Mouse (Mus musculus) liver, embryonic 13.5 days (tissue): ENCODE data around the gene Fam84b. TPM values are rescaled to one million over a fixed set of nuclear protein-coding genes. Genes with fewer than 3 reads are reported as not detected.

ENCODE experiments used
- ATAC-seq: fragments of 200-750 bp; cut with Nextera tagmentation; 2 replicates; pipeline ENCODE4 v1.8.0; 2017; ENCODE audit warnings: low read depth, mild to moderate bottlenecking, moderate number of reproducible peaks, moderate library complexity
- DNase-seq: peaks from one replicate; pipeline ENCODE4 v3.0.0; 2022
- H3K27ac ChIP-seq: fragments of 300-500 bp; sonication (generic); 2 replicates; pipeline ENCODE4 v1.5.1; 2015; ENCODE audit warnings: moderate library complexity, mild to moderate bottlenecking, inconsistent platforms
- H3K27me3 ChIP-seq: fragments of 300-500 bp; sonication (generic); 2 replicates; pipeline ENCODE4 v1.6.1; 2015; ENCODE audit warnings: mild to moderate bottlenecking, inconsistent platforms
- H3K36me3 ChIP-seq: fragments of 300-500 bp; sonication (generic); 2 replicates; pipeline ENCODE4 v1.6.1; 2015; ENCODE audit warnings: mild to moderate bottlenecking, inconsistent platforms
- H3K4me1 ChIP-seq: fragments of 300-500 bp; sonication (generic); replicated peaks from 2 replicates; pipeline ENCODE4 v1.6.1; 2015; ENCODE audit warnings: inconsistent platforms
- H3K4me2 ChIP-seq: fragments of 300-500 bp; sonication (generic); 2 replicates; pipeline ENCODE4 v1.6.1; 2015; ENCODE audit warnings: inconsistent platforms, mild to moderate bottlenecking, moderate library complexity
- H3K4me3 ChIP-seq: fragments of 300-500 bp; sonication (generic); replicated peaks from 2 replicates; pipeline ENCODE4 v1.5.1; 2015; ENCODE audit warnings: mild to moderate bottlenecking, inconsistent platforms
- H3K9ac ChIP-seq: fragments of 300-500 bp; sonication (generic); 2 replicates; pipeline ENCODE4 v1.6.1; 2015; ENCODE audit warnings: mild to moderate bottlenecking, inconsistent platforms
- H3K9me3 ChIP-seq: fragments of 300-500 bp; sonication (generic); replicated peaks from 2 replicates; pipeline ENCODE4 v1.6.1; 2016; ENCODE audit warnings: inconsistent platforms
- WGBS: fragments of 180-500 bp; shearing (Covaris S2); methylation state at CpG from one replicate; pipeline ENCODE4 v1.1.7; 2015; ENCODE audit not compliant: insufficient replicate concordance; 5-methylcytosine and 5-hydroxymethylcytosine counted together
- polyA plus RNA-seq: library from polyadenylated mRNA; unstranded; fragments of >200 nt; fragmentation: Nextera tagmentation; extraction: Ambion mirVana; gene quantifications from 2 replicates; pipeline ENCODE4 v1.2.1, GENCODE M21; 2015

Gene Fam84b
- polyA plus RNA-seq, 1 experiment from 2014 or later, result 2.9 TPM

- H3K9me3 ChIP-seq, result no peaks in the 10 kb centered on the region
- ATAC-seq, result no peak
- DNase-seq, result no peak
- H3K9ac ChIP-seq, result no peak overlapping the region
- no peak overlapping the region for H3K27ac ChIP-seq
- H3K4me3 ChIP-seq, result no peak overlapping the region
- H3K4me1 ChIP-seq, result no peaks in the 10 kb centered on the region
- no peaks in the 10 kb centered on the region for H3K36me3 ChIP-seq
- WGBS, result 47% methylated on average over 1 of the region's 1 CpGs
- no peaks in the 10 kb centered on the region for H3K27me3 ChIP-seq
- H3K4me2 ChIP-seq, result no peak overlapping the region
These were observed 64.5 kb downstream of the Fam84b start for GRCm38 (mm10) chr15:60789084-60789483.

- no peak overlapping the region for H3K27ac ChIP-seq
- H3K9ac ChIP-seq, result no peak overlapping the region
- WGBS, result 69% methylated on average over 2 of the region's 2 CpGs
- no peaks in the 10 kb centered on the region for H3K27me3 ChIP-seq
- no peak for ATAC-seq
- H3K4me2 ChIP-seq, result no peak overlapping the region
- H3K36me3 ChIP-seq, result no peaks in the 10 kb centered on the region
- no peaks in the 10 kb centered on the region for H3K4me1 ChIP-seq
- no peak overlapping the region for H3K4me3 ChIP-seq
- H3K9me3 ChIP-seq, result no peaks in the 10 kb centered on the region
- DNase-seq, result no peak
These were observed 69.8 kb downstream of the Fam84b start for GRCm38 (mm10) chr15:60783761-60784160.

GRCm38 (mm10) chr15:60779531-60779973 is 74.0 kb downstream of the Fam84b start:
- DNase-seq, result no peak
- H3K4me2 ChIP-seq, result no peak overlapping the region
- no peak overlapping the region for H3K27ac ChIP-seq
- H3K9ac ChIP-seq, result no peak overlapping the region
- no peaks in the 10 kb centered on the region for H3K27me3 ChIP-seq
- no peaks in the 10 kb centered on the region for H3K9me3 ChIP-seq
- no peaks in the 10 kb centered on the region for H3K36me3 ChIP-seq
- no peak overlapping the region for H3K4me3 ChIP-seq
- no peaks in the 10 kb centered on the region for H3K4me1 ChIP-seq
- no peak for ATAC-seq
- WGBS, result 45% methylated on average over 1 of the region's 1 CpGs

GRCm38 (mm10) chr15:60779063-60779462 is 74.5 kb downstream of the Fam84b start:
- no peaks in the 10 kb centered on the region for H3K36me3 ChIP-seq
- no peak for ATAC-seq
- 60% methylated on average over 4 of the region's 4 CpGs for WGBS
- no peak overlapping the region for H3K27ac ChIP-seq
- no peaks in the 10 kb centered on the region for H3K27me3 ChIP-seq
- no peak overlapping the region for H3K9ac ChIP-seq
- H3K4me2 ChIP-seq, result no peak overlapping the region
- no peaks in the 10 kb centered on the region for H3K9me3 ChIP-seq
- H3K4me1 ChIP-seq, result no peaks in the 10 kb centered on the region
- no peak overlapping the region for H3K4me3 ChIP-seq
- DNase-seq, result no peak

Other genes with a start within 250 kb of the Fam84b start
- not detected in 2 replicates for gene A1bg, start 69.2 kb upstream of the Fam84b start, polyA plus RNA-seq